Mouse (Mus musculus): Measurements from ENCODE around the gene Son. TPM values are rescaled to one million over a fixed set of nuclear protein-coding genes. Genes with fewer than 3 reads are reported as not detected.

The Son gene
- polyA plus RNA-seq, 1 experiment from 2014 or later, result 132 TPM

- H3K4me2 ChIP-seq (replicated peaks; ENCODE audit: low read depth, low read length), result no peak overlapping the region
- ATAC-seq (no peak), DNase-seq (ENCODE audit: low spot score) (no peak)
- 75% methylated on average over 3 of the region's 3 CpGs for WGBS
- H3K36me3 ChIP-seq (ENCODE audit: insufficient read depth, low read length), result 0 out of 2 replicates have a peak, but pooled peaks cover 6% of the 10 kb centered on the region
- no peak overlapping the region for H3K4me3 ChIP-seq (ENCODE audit: low read depth, low read length)
- H3K4me1 ChIP-seq (ENCODE audit: insufficient read depth, low read depth, low read length), result no peaks in the 10 kb centered on the region
- TF ChIP-seq CTCF (IDR thresholded peaks at IDR 0.05), result no peak
- no peak for TF ChIP-seq EP300 (IDR thresholded peaks at IDR 0.05)
- H3K9ac ChIP-seq (replicated peaks; ENCODE audit: low read depth), result no peak overlapping the region
- no peak overlapping the region for H3K27ac ChIP-seq (ENCODE audit: low read length)
- no peaks in the 10 kb centered on the region for H3K27me3 ChIP-seq (replicated peaks; ENCODE audit: insufficient read depth, low read length)
- no peaks in the 10 kb centered on the region for H3K9me3 ChIP-seq (ENCODE audit: low read length)
These were observed 55.5 kb downstream of the Son start for GRCm38 (mm10) chr16:91702771-91703188.

- Histone ChIP-seq H3K36me3 (ENCODE audit: insufficient read depth, low read length) (0 out of 2 replicates have a peak, but pooled peaks cover 6% of the 10 kb centered on the region), H3K27me3 (replicated peaks; ENCODE audit: insufficient read depth, low read length) (no peaks in the 10 kb centered on the region), H3K9me3 (ENCODE audit: low read length) (no peaks in the 10 kb centered on the region), H3K27ac (ENCODE audit: low read length) (no peak overlapping the region), H3K4me2 (replicated peaks; ENCODE audit: low read depth, low read length) (no peak overlapping the region), H3K9ac (replicated peaks; ENCODE audit: low read depth) (no peak overlapping the region), H3K4me1 (ENCODE audit: insufficient read depth, low read depth, low read length) (no peaks in the 10 kb centered on the region), H3K4me3 (ENCODE audit: low read depth, low read length) (no peak overlapping the region)
- ATAC-seq (no peak), DNase-seq (ENCODE audit: low spot score) (no peak)
- TF ChIP-seq CTCF (IDR thresholded peaks at IDR 0.05) (no peak), EP300 (IDR thresholded peaks at IDR 0.05) (no peak)
- 78% methylated on average over 14 of the region's 14 CpGs for WGBS
These were observed 57.5 kb downstream of the Son start for GRCm38 (mm10) chr16:91704603-91705340.

- no peaks in the 10 kb centered on the region for H3K4me1 ChIP-seq (ENCODE audit: insufficient read depth, low read depth, low read length)
- H3K9ac ChIP-seq (replicated peaks; ENCODE audit: low read depth), result no peak overlapping the region
- H3K4me2 ChIP-seq (replicated peaks; ENCODE audit: low read depth, low read length), result no peak overlapping the region
- peaks cover 16% of the 10 kb centered on the region; the same call in 1 of the 2 replicates for H3K36me3 ChIP-seq (ENCODE audit: insufficient read depth, low read length)
- no peak overlapping the region for H3K27ac ChIP-seq (ENCODE audit: low read length)
- no peaks in the 10 kb centered on the region for H3K27me3 ChIP-seq (replicated peaks; ENCODE audit: insufficient read depth, low read length)
- no peaks in the 10 kb centered on the region for H3K9me3 ChIP-seq (ENCODE audit: low read length)
- no peak for ATAC-seq
- 62% methylated on average over 7 of the region's 7 CpGs for WGBS
- H3K4me3 ChIP-seq (ENCODE audit: low read depth, low read length), result no peak overlapping the region
- TF ChIP-seq EP300 (IDR thresholded peaks at IDR 0.05) (no peak), CTCF (IDR thresholded peaks at IDR 0.05) (no peak)
- DNase-seq (ENCODE audit: low spot score), result no peak
These were observed 62.9 kb downstream of the Son start for GRCm38 (mm10) chr16:91710241-91710640.

GRCm38 (mm10) chr16:91716927-91717349, 69.6 kb downstream of the Son start:
- H3K9ac ChIP-seq (replicated peaks; ENCODE audit: low read depth), result no peak overlapping the region
- no peak overlapping the region for H3K27ac ChIP-seq (ENCODE audit: low read length)
- H3K4me1 ChIP-seq (ENCODE audit: insufficient read depth, low read depth, low read length), result no peaks in the 10 kb centered on the region
- TF ChIP-seq CTCF (IDR thresholded peaks at IDR 0.05), result peak; percentile 16; the same call in 1 of the 2 replicates
- TF ChIP-seq EP300 (IDR thresholded peaks at IDR 0.05), result no peak
- WGBS, result 60% methylated on average over 11 of the region's 11 CpGs
- peaks cover 3% of the 10 kb centered on the region for H3K36me3 ChIP-seq (ENCODE audit: insufficient read depth, low read length)
- H3K9me3 ChIP-seq (ENCODE audit: low read length), result no peaks in the 10 kb centered on the region
- H3K4me2 ChIP-seq (replicated peaks; ENCODE audit: low read depth, low read length), result no peak overlapping the region
- ATAC-seq, result peak; percentile 78
- H3K27me3 ChIP-seq (replicated peaks; ENCODE audit: insufficient read depth, low read length), result no peaks in the 10 kb centered on the region
- no peak overlapping the region for H3K4me3 ChIP-seq (ENCODE audit: low read depth, low read length)
- DNase-seq (ENCODE audit: low spot score), result no peak

- Histone ChIP-seq H3K27ac (ENCODE audit: low read length) (no peak overlapping the region), H3K4me1 (ENCODE audit: insufficient read depth, low read depth, low read length) (no peaks in the 10 kb centered on the region), H3K36me3 (ENCODE audit: insufficient read depth, low read length) (peaks cover 3% of the 10 kb centered on the region), H3K9ac (replicated peaks; ENCODE audit: low read depth) (no peak overlapping the region), H3K9me3 (ENCODE audit: low read length) (no peaks in the 10 kb centered on the region), H3K4me2 (replicated peaks; ENCODE audit: low read depth, low read length) (no peak overlapping the region), H3K27me3 (replicated peaks; ENCODE audit: insufficient read depth, low read length) (no peaks in the 10 kb centered on the region), H3K4me3 (ENCODE audit: low read depth, low read length) (no peak overlapping the region)
- peak; percentile 23; the same call in 1 of the 2 replicates for ATAC-seq
- DNase-seq (ENCODE audit: low spot score), result no peak
- 79% methylated on average over 4 of the region's 4 CpGs for WGBS
- TF ChIP-seq CTCF (IDR thresholded peaks at IDR 0.05) (no peak), EP300 (IDR thresholded peaks at IDR 0.05) (no peak)
These were observed 70.1 kb downstream of the Son start for GRCm38 (mm10) chr16:91717399-91717798.

GRCm38 (mm10) chr16:91724247-91724646, 76.9 kb downstream of the Son start:
- peak; percentile 87 for TF ChIP-seq CTCF (IDR thresholded peaks at IDR 0.05)
- TF ChIP-seq EP300 (IDR thresholded peaks at IDR 0.05), result no peak
- H3K27ac ChIP-seq (ENCODE audit: low read length), result no peak overlapping the region
- DNase-seq (ENCODE audit: low spot score) (peak; percentile 64), ATAC-seq (no peak)
- H3K27me3 ChIP-seq (replicated peaks; ENCODE audit: insufficient read depth, low read length), result no peaks in the 10 kb centered on the region
- H3K4me3 ChIP-seq (ENCODE audit: low read depth, low read length), result no peak overlapping the region
- H3K4me1 ChIP-seq (ENCODE audit: insufficient read depth, low read depth, low read length), result peaks cover 6% of the 10 kb centered on the region; the same call in 1 of the 2 replicates
- 42% methylated on average over 3 of the region's 3 CpGs for WGBS
- no peak overlapping the region for H3K9ac ChIP-seq (replicated peaks; ENCODE audit: low read depth)
- H3K9me3 ChIP-seq (ENCODE audit: low read length), result no peaks in the 10 kb centered on the region
- H3K4me2 ChIP-seq (replicated peaks; ENCODE audit: low read depth, low read length), result no peak overlapping the region
- no peaks in the 10 kb centered on the region; the same call in none of the 2 replicates for H3K36me3 ChIP-seq (ENCODE audit: insufficient read depth, low read length)
